Mouse (Mus musculus): ENCODE data around the gene Dzip3.
A peak's percentile ranks its signal among the peaks of the same experiment; 100 is the strongest.

Gene Dzip3

GRCm38 (mm10) chr16:48993559-48994342 is at the start of gene Dzip3, which contains the start of gene Cip2a:
TSS of gene Dzip3 (minus strand) at chr16:48994165.
TSS of gene Cip2a (plus strand) at chr16:48994185.
- peak; percentile 91 for DNase-seq

- DNase-seq, result no peak
Measured at GRCm38 (mm10) chr16:49040554-49041221, 46.7 kb upstream of the Dzip3 start.

DNA sequence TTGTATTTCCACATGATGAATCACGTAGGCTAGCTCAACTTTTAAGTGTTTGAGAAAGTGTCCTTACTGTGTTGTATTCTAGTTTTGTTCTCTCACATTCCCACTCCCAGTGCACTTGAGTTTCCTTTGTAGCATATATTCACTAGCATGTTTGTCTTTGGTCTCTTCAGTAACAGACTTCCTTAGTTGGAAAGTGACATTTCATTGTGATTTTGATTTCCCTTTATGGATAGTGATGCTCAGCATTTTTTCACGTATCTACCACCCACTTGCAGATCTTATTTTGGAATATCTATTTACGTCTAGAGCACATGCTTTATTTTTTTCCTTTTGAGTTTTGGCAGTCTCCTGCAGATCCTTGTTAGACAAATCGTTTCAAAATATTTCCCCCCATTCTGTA is 43.8 kb upstream of the Dzip3 start:
- DNase-seq, result no peak

DNA sequence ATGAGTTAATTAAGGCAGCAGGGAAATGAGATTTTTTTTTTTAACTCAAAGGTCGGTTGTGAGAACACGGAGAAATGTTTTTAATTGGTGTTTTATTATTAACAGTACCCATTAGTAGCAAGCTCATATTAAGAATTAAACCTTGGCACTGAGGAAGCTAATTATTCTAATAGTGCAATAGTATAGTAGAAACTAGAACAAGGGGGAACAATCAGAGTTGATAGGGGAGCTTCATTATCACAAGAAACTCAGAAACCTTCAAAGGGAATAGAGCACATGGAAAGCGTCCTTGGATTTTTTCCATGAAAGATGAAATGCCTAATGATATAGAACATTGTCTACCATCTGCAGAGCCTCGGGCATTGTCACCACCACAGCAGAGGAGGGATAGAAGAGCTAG is 41.9 kb upstream of the Dzip3 start:
- DNase-seq, result no peak

DNA sequence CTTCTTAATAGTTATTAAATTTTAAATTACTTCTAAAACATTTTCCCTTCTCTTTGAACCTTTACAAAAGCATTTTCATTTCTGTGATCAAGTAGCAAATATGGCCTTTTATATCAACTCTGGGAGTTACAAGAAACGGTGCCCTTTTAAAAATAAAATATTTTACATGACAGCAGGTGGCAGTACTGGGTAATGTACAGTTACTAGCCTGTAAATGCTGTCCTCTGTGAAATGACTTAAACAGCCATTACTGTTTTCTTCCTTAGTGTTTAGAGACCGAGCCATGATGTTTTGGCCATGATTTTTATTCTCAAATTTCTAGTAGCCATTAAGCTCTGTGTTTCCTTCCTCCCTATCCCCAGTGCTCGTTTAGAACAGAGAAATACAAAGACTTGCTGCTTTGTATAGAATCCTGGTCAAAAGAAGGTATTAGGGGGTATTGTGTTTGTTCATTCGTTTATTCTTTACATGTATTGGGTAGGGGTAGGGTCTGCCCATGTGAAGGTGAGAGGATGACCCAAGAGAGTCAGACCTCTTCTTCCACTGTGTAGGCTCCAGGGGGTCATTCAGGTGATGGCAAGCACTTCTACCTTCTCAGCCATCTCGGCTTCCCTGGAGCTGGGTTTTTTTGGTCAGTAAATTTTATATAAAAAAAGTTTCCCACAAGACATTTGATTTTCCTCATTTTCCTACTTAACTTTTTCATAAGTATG is 22.8 kb upstream of the Dzip3 start:
- no peak for DNase-seq

DNA sequence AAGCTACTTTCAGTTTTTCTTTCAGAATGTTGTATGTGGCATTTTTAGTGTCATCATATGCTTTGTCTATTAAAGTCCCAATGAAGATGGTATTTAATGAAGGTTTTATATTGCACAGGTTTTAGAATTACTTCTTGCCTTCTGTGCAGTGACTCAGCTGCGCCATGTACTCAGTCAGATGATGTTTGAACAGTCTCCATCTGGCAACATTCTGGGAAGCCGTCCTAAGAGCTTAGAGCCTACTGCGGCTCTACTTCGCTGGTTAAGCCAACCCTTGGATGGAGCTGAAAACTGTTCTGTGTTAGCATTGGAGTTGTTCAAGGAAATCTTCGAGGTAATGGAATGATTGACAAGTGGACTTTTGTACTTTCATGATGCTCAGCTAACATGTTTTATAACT is 10.2 kb upstream of the Dzip3 start:
- DNase-seq, result no peak

DNA sequence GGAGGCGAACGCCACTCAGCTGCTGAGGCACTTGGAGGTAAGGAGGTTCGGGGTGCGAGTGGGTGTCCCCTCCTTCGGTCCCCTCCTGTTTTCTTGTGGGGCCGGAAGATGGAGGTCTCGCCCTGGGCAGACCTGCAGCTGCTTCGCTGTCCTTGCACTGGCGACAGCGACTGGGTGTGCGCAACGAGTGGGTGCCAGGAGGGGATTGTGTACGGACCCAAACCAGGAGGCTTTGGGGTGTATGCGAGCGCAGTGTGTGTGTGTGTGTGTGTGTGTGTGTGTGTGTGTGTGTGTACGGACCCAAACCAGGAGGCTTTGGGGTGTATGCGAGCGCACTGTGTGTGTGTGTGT is 353 bp upstream of the Dzip3 start:
- DNase-seq, result no peak

DNA sequence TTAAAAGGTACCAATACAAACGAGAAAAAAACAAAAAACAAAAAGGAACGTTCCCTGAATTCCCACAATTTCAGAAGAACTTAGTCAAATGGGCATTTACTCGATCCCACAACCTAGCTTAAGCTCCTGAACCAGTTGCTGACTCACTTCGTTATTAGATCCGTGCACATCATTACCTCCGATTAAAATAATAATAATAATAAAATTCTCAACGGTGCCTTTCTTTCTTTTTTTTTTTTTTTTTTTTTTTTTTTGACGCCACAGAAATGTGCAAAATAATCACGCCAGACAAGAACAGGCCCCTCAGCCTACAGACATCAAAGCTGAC is 770 bp downstream of the Dzip3 start:
- DNase-seq, result no peak

- no peak for DNase-seq
Measured at GRCm38 (mm10) chr16:48992437-48993230, 1.3 kb downstream of the Dzip3 start.

DNA sequence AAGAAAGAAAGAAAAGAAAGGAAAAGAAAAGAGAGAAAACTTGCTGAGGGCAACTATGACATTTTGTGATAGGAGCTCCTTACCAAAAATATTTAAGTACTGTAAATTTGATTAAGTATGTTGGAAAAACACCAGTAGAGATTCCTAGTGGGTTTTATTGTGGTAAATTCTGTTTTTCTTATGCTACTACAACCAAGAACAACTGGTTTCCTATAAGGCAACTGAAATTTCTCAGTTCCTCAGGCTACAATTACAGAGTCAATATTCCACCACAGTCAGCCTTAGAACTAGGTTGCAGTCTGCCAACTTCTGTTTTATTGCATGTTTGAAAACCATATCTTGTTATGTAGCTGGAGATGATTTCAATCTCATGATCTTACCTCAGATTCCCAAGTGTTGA is 4.3 kb downstream of the Dzip3 start:
- no peak for DNase-seq

DNA sequence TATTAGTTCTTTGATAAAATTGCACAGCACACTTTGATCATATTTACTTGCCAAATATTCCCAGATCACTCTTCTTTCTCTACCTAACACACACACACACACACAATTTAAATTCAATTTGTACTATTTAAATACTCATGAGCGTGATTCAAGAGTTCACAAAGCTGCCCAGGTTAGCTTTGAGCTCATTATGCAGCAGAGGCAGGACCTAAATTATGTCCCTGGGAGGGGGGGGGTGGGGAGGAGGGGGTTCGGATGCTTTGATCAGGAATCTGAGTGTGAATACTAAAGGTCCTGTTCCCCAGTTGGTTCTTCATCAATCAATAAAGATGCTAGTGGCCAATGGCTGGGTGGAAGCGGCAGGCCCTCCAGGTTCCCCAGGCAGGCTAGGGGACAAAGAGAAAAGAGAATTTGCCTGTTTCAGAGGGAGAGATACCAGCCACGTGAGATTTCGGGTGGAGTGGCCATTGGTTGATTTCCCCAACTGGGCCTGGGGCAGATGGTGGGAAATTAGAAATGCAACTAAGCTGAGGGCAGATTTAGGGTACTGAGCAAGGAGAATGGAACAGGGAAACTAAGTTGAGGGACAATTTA is 8.8 kb downstream of the Dzip3 start:
- DNase-seq, result no peak

- no peak for DNase-seq
Measured at GRCm38 (mm10) chr16:48979965-48980364, 14.0 kb downstream of the Dzip3 start.

GRCm38 (mm10) chr16:48973548-48973947 is 20.4 kb downstream of the Dzip3 start:
- DNase-seq, result no peak

GRCm38 (mm10) chr16:48972996-48973395 is 21.0 kb downstream of the Dzip3 start:
- no peak for DNase-seq

- peak; percentile 44 for DNase-seq
Measured at GRCm38 (mm10) chr16:48941805-48942204, 52.2 kb downstream of the Dzip3 start.

DNA sequence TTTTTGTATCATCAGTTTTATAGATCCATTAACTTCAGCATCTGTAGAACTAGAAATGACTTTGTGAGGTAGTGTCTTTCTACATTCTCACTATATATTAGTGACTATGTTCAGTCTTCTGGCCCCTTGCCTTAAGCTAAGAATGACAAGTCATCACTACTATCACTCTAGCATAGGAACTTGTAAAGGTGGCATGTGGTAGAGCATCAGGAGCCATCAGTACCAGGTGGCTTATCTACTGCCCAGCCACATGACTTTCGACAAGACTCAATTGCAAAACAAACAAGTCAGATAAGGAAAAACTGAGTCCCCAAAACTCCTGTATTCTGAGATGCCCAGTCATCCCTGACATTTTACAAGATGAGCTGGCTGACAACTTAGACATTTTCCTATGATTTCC is 70.2 kb downstream of the Dzip3 start:
- no peak for DNase-seq

- DNase-seq, result no peak
Measured at GRCm38 (mm10) chr16:48913206-48913605, 80.8 kb downstream of the Dzip3 start.

- DNase-seq, result no peak
Measured at GRCm38 (mm10) chr16:48911184-48911583, 82.8 kb downstream of the Dzip3 start.

- no peak for DNase-seq
Measured at GRCm38 (mm10) chr16:48899868-48900267, 94.1 kb downstream of the Dzip3 start.

GRCm38 (mm10) chr16:48890733-48891132 is 103.2 kb downstream of the Dzip3 start:
- no peak for DNase-seq

Data from right cerebral cortex, postnatal 14 days (tissue).